Mouse (Mus musculus) right cerebral cortex, postnatal 4 days (tissue): ENCODE results near the gene Mfsd12.

Experiments
- DNase-seq: peaks from one replicate; pipeline ENCODE4 v3.0.0-alpha.2; 2022

Gene Mfsd12

GRCm38 (mm10) chr10:81404082-81404481 is 46.8 kb downstream of the Mfsd12 start:
- no peak for DNase-seq

GRCm38 (mm10) chr10:81404720-81405119 is 47.4 kb downstream of the Mfsd12 start:
- no peak for DNase-seq

- peak; percentile 58 for DNase-seq
Observed at GRCm38 (mm10) chr10:81405588-81406201, 48.4 kb downstream of the Mfsd12 start.

- no peak for DNase-seq
Observed at GRCm38 (mm10) chr10:81406504-81407440, 49.5 kb downstream of the Mfsd12 start.

GRCm38 (mm10) chr10:81407539-81408423 is 50.5 kb downstream of the Mfsd12 start:
- no peak for DNase-seq

GRCm38 (mm10) chr10:81408424-81408729 is 51.1 kb downstream of the Mfsd12 start:
- no peak for DNase-seq

GRCm38 (mm10) chr10:81408871-81409291 is 51.6 kb downstream of the Mfsd12 start:
- peak; percentile 72 for DNase-seq

GRCm38 (mm10) chr10:81409330-81409729 is 52.0 kb downstream of the Mfsd12 start:
- no peak for DNase-seq

- DNase-seq = no peak
Observed at GRCm38 (mm10) chr10:81410350-81410749, 53.1 kb downstream of the Mfsd12 start.

- DNase-seq = no peak
Observed at GRCm38 (mm10) chr10:81410981-81411380, 53.7 kb downstream of the Mfsd12 start.

GRCm38 (mm10) chr10:81411471-81412400 is 54.4 kb downstream of the Mfsd12 start:
- DNase-seq = peak; percentile 59

- no peak for DNase-seq
Observed at GRCm38 (mm10) chr10:81412586-81413309, 55.5 kb downstream of the Mfsd12 start.

- peak; percentile 68 for DNase-seq
Observed at GRCm38 (mm10) chr10:81413310-81414261, 56.3 kb downstream of the Mfsd12 start.

GRCm38 (mm10) chr10:81414682-81415081 is 57.4 kb downstream of the Mfsd12 start:
- DNase-seq = no peak

- no peak for DNase-seq
Observed at GRCm38 (mm10) chr10:81415146-81415545, 57.9 kb downstream of the Mfsd12 start.
